Mouse (Mus musculus): ENCODE measurements around the gene Macrod2. TPM values are rescaled to one million over a fixed set of nuclear protein-coding genes. Genes with fewer than 3 reads are reported as not detected.

The Macrod2 gene
- total and polyA plus RNA-seq, 2 experiments from 2014 or later = 49.7 to 80.7 TPM

GRCm38 (mm10) chr2:140896396-140897082, 501.4 kb downstream of the Macrod2 start:
- H3K9ac ChIP-seq = no peak overlapping the region
- H3K36me3 ChIP-seq (ENCODE audit: insufficient read depth) = no peaks in the 10 kb centered on the region
- 77% methylated on average over 3 of the region's 3 CpGs for WGBS
- no peak overlapping the region for H3K4me2 ChIP-seq (ENCODE audit: low read depth)
- no peak for TF ChIP-seq CTCF (IDR thresholded peaks at IDR 0.05; ENCODE audit: low read depth)
- H3K9me3 ChIP-seq (ENCODE audit: low read length) = no peaks in the 10 kb centered on the region
- H3K4me3 ChIP-seq (ENCODE audit: low read depth, low read length) = no peak overlapping the region
- DNase-seq (no peak), ATAC-seq (no peak)
- H3K27ac ChIP-seq (ENCODE audit: low read depth, low read length) = no peak overlapping the region
- no peaks in the 10 kb centered on the region for H3K27me3 ChIP-seq (ENCODE audit: insufficient read depth, low read length)
- H3K4me1 ChIP-seq (ENCODE audit: insufficient read depth) = no peaks in the 10 kb centered on the region

GRCm38 (mm10) chr2:140898408-140898985, 503.4 kb downstream of the Macrod2 start:
- Histone ChIP-seq H3K9ac (no peak overlapping the region), H3K27ac (ENCODE audit: low read depth, low read length) (no peak overlapping the region), H3K36me3 (ENCODE audit: insufficient read depth) (no peaks in the 10 kb centered on the region), H3K9me3 (ENCODE audit: low read length) (no peaks in the 10 kb centered on the region), H3K4me1 (ENCODE audit: insufficient read depth) (no peaks in the 10 kb centered on the region), H3K27me3 (ENCODE audit: insufficient read depth, low read length) (no peaks in the 10 kb centered on the region), H3K4me2 (ENCODE audit: low read depth) (no peak overlapping the region), H3K4me3 (ENCODE audit: low read depth, low read length) (no peak overlapping the region)
- 49% methylated on average over 7 of the region's 7 CpGs for WGBS
- no peak for DNase-seq
- ATAC-seq = no peak
- no peak for TF ChIP-seq CTCF (IDR thresholded peaks at IDR 0.05; ENCODE audit: low read depth)

GRCm38 (mm10) chr2:140905331-140905730, 510.2 kb downstream of the Macrod2 start:
- no peak overlapping the region for H3K9ac ChIP-seq
- ATAC-seq (no peak), DNase-seq (no peak)
- no peak overlapping the region for H3K27ac ChIP-seq (ENCODE audit: low read depth, low read length)
- H3K4me3 ChIP-seq (ENCODE audit: low read depth, low read length) = no peak overlapping the region
- 23% methylated on average over 4 of the region's 4 CpGs for WGBS
- H3K36me3 ChIP-seq (ENCODE audit: insufficient read depth) = no peaks in the 10 kb centered on the region
- H3K4me2 ChIP-seq (ENCODE audit: low read depth) = no peak overlapping the region
- TF ChIP-seq CTCF (IDR thresholded peaks at IDR 0.05; ENCODE audit: low read depth) = no peak
- no peaks in the 10 kb centered on the region for H3K27me3 ChIP-seq (ENCODE audit: insufficient read depth, low read length)
- no peaks in the 10 kb centered on the region for H3K9me3 ChIP-seq (ENCODE audit: low read length)
- no peaks in the 10 kb centered on the region for H3K4me1 ChIP-seq (ENCODE audit: insufficient read depth)

GRCm38 (mm10) chr2:140906123-140906522, 511.0 kb downstream of the Macrod2 start:
- no peak overlapping the region for H3K27ac ChIP-seq (ENCODE audit: low read depth, low read length)
- DNase-seq = no peak
- no peaks in the 10 kb centered on the region for H3K36me3 ChIP-seq (ENCODE audit: insufficient read depth)
- no peak overlapping the region for H3K4me3 ChIP-seq (ENCODE audit: low read depth, low read length)
- H3K9ac ChIP-seq = no peak overlapping the region
- H3K4me1 ChIP-seq (ENCODE audit: insufficient read depth) = no peaks in the 10 kb centered on the region
- no peaks in the 10 kb centered on the region for H3K9me3 ChIP-seq (ENCODE audit: low read length)
- H3K4me2 ChIP-seq (ENCODE audit: low read depth) = no peak overlapping the region
- no peak for TF ChIP-seq CTCF (IDR thresholded peaks at IDR 0.05; ENCODE audit: low read depth)
- WGBS = 20% methylated on average over 3 of the region's 3 CpGs
- H3K27me3 ChIP-seq (ENCODE audit: insufficient read depth, low read length) = no peaks in the 10 kb centered on the region
- no peak for ATAC-seq

GRCm38 (mm10) chr2:140911463-140911862, 516.4 kb downstream of the Macrod2 start:
- DNase-seq (no peak), ATAC-seq (no peak)
- H3K27me3 ChIP-seq (ENCODE audit: insufficient read depth, low read length) = no peaks in the 10 kb centered on the region
- no peaks in the 10 kb centered on the region for H3K9me3 ChIP-seq (ENCODE audit: low read length)
- H3K9ac ChIP-seq = no peak overlapping the region
- TF ChIP-seq CTCF (IDR thresholded peaks at IDR 0.05; ENCODE audit: low read depth) = no peak
- H3K4me2 ChIP-seq (ENCODE audit: low read depth) = no peak overlapping the region
- WGBS = 43% methylated on average over 6 of the region's 6 CpGs
- H3K4me3 ChIP-seq (ENCODE audit: low read depth, low read length) = no peak overlapping the region
- H3K36me3 ChIP-seq (ENCODE audit: insufficient read depth) = no peaks in the 10 kb centered on the region
- H3K4me1 ChIP-seq (ENCODE audit: insufficient read depth) = peaks cover 6% of the 10 kb centered on the region; the same call in 1 of the 2 replicates
- H3K27ac ChIP-seq (ENCODE audit: low read depth, low read length) = no peak overlapping the region

GRCm38 (mm10) chr2:140912179-140912578, 517.1 kb downstream of the Macrod2 start:
- Histone ChIP-seq H3K9ac (no peak overlapping the region), H3K9me3 (ENCODE audit: low read length) (no peaks in the 10 kb centered on the region), H3K27me3 (ENCODE audit: insufficient read depth, low read length) (no peaks in the 10 kb centered on the region), H3K27ac (ENCODE audit: low read depth, low read length) (no peak overlapping the region), H3K4me1 (ENCODE audit: insufficient read depth) (peaks cover 6% of the 10 kb centered on the region; the same call in 1 of the 2 replicates), H3K4me2 (ENCODE audit: low read depth) (no peak overlapping the region), H3K4me3 (ENCODE audit: low read depth, low read length) (no peak overlapping the region), H3K36me3 (ENCODE audit: insufficient read depth) (no peaks in the 10 kb centered on the region)
- DNase-seq (no peak), ATAC-seq (no peak)
- TF ChIP-seq CTCF (IDR thresholded peaks at IDR 0.05; ENCODE audit: low read depth) = no peak
- 34% methylated on average over 1 of the region's 1 CpGs for WGBS

- ATAC-seq = no peak
- Histone ChIP-seq H3K27ac (ENCODE audit: low read depth, low read length) (no peak overlapping the region), H3K9ac (no peak overlapping the region), H3K9me3 (ENCODE audit: low read length) (no peaks in the 10 kb centered on the region), H3K4me3 (ENCODE audit: low read depth, low read length) (no peak overlapping the region), H3K4me2 (ENCODE audit: low read depth) (no peak overlapping the region), H3K4me1 (ENCODE audit: insufficient read depth) (peaks cover 6% of the 10 kb centered on the region; the same call in 1 of the 2 replicates), H3K27me3 (ENCODE audit: insufficient read depth, low read length) (no peaks in the 10 kb centered on the region), H3K36me3 (ENCODE audit: insufficient read depth) (no peaks in the 10 kb centered on the region)
- 42% methylated on average over 2 of the region's 2 CpGs for WGBS
- TF ChIP-seq CTCF (IDR thresholded peaks at IDR 0.05; ENCODE audit: low read depth) = no peak
- no peak for DNase-seq
Observed at GRCm38 (mm10) chr2:140912931-140913330, 517.8 kb downstream of the Macrod2 start.

Measured in forebrain, postnatal 0 days (tissue).